Mouse (Mus musculus) thymus, adult 2 months (tissue): Measurements from ENCODE around the gene Eif4h.

Experiments
- CTCF ChIP-seq: fragments of 200-500 bp; IDR thresholded peaks from 2 replicates; pipeline ENCODE4 v1.5.1; 2012; ENCODE audit warnings: mild to moderate bottlenecking, control low read depth, low read length, moderate library complexity, borderline replicate concordance; ENCODE audit not compliant: control insufficient read depth, poor library complexity, insufficient read depth; ENCODE audit errors: extremely low read depth
- POLR2A ChIP-seq: fragments of 200-500 bp; IDR thresholded peaks from 2 replicates; pipeline ENCODE4 v1.6.1; 2012; ENCODE audit warnings: mild to moderate bottlenecking, low read length, control low read depth, moderate library complexity; ENCODE audit not compliant: control insufficient read depth, poor library complexity, insufficient read depth; ENCODE audit errors: extremely low read depth

DNA sequence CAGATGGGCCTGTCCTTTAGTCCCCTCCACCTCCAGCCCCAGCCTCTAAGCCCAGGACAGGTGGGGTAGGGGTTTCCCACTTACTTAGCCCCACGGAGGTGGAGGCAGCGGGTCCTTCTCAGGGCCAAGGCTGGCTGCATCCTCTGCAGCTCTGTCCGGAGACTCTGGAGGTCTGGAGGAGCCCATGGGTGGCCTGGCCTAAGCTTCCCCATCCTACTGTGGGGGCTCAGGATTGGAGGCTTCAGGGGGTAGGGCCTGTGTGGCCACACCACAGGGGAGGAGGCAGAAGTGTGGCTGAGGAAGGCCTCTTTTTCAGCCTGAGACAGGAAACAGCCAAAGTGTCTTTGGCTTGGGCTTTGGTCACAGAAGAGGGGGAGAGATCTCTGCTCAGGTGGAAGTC is 38.7 kb upstream of the Eif4h start:
- TF ChIP-seq CTCF (no peak), POLR2A (no peak)
